Mouse (Mus musculus) olfactory bulb, adult 2 months (tissue): Measurements from ENCODE around the gene Zfp46.

Experiments used
- CTCF ChIP-seq: fragments of 200-500 bp; IDR thresholded peaks from 2 replicates; pipeline ENCODE4 v1.5.1; 2012; ENCODE audit warnings: low read depth, mild to moderate bottlenecking, low read length, moderate library complexity; ENCODE audit not compliant: insufficient read depth
- POLR2A ChIP-seq: fragments of 200-500 bp; IDR thresholded peaks from 2 replicates; pipeline ENCODE4 v1.6.1; 2012; ENCODE audit warnings: mild to moderate bottlenecking, low read depth, low read length, moderate library complexity; ENCODE audit not compliant: insufficient read depth

GRCm38 (mm10) chr4:136268912-136269311 is 15.6 kb upstream of the Zfp46 start:
- TF ChIP-seq POLR2A (no peak), CTCF (no peak)
